ENCODE assay signal across 12 mouse cellular contexts in the genomic region with DNA sequence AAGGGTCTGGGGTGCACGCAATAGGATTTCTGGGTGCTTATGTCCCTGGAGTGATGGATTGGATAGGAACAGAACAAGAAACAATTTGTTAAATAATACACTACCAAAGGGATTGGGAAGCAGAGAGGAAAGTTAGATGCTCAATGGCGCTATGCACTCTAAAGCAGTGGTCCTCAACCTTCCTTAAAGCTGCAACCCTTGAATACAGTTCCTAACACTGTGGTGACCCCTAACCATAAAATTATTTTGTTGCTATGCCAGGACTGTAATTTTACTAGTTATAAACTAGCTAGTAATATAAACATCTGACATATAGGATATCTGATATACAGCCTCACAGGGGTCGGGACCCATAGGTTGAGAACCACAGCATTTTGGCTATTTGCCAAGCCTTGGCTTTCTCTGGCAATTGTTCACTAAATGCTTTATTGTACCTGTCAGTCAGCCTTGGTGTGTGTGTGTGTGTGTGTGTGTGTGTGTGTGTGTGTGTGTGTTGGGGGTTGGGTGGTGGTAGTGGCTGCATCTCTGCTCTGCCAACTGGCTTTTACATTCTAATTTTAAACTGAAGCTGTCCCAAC.
DNase-seq lines count a peak whose midpoint lies in the region; ATAC-seq and TF ChIP-seq lines count a peak whose summit lies in the region.
"Had no signal": no experiment of that assay in that cellular context is flagged by ENCODE, and none has a peak within 500 bp of the region (broad histone marks: within the 10 kb centered on the region; RNA-seq: fewer than 3 reads in every experiment).

No protein-coding gene starts in this region.

- 69% methylated on average over 3 of the region's 3 CpGs for WGBS in heart, embryonic 13.5 days
- 79% methylated on average over 3 of the region's 3 CpGs for WGBS in lung, embryonic 14.5 days
- 78% methylated on average over 3 of the region's 3 CpGs for WGBS in lung, adult 2 months
- 74% methylated on average over 3 of the region's 3 CpGs for WGBS in limb, embryonic 13.5 days

- H3K4me1 ChIP-seq in heart, embryonic 13.5 days: peaks cover 25% of the 10 kb centered on the region
- peaks cover 4% of the 10 kb centered on the region for H3K4me1 ChIP-seq in lung, embryonic 14.5 days (ENCODE audit: insufficient read depth)
- H3K4me1 ChIP-seq in lung, adult 2 months (ENCODE audit: control insufficient read depth, insufficient read depth, low read length): no peaks in the 10 kb centered on the region; the same call in none of the 2 replicates
- peaks cover 11% of the 10 kb centered on the region for H3K4me1 ChIP-seq in limb, embryonic 13.5 days

- no peaks in the 10 kb centered on the region for H3K27me3 ChIP-seq in heart, embryonic 13.5 days (replicated peaks)
- no peaks in the 10 kb centered on the region for H3K27me3 ChIP-seq in lung, embryonic 14.5 days (ENCODE audit: insufficient read depth, low read length)
- no peaks in the 10 kb centered on the region for H3K27me3 ChIP-seq in limb, embryonic 13.5 days

- intact Hi-C loops in heart, postnatal 14 days (cut with DNase I): no loop called here

- TF ChIP-seq POLR2A in lung, adult 2 months (IDR thresholded peaks at IDR 0.05; ENCODE audit: borderline replicate concordance, extremely low read depth, low read depth, low read length): no peak
- no peak for TF ChIP-seq POLR2A in brain, embryonic 14.5 days (IDR thresholded peaks at IDR 0.05; ENCODE audit: borderline replicate concordance, extremely low read depth, insufficient read depth, insufficient read length, poor library complexity, severe bottlenecking)

- H3K9ac ChIP-seq in heart, embryonic 13.5 days: no peak overlapping the region
- H3K9ac ChIP-seq in lung, embryonic 14.5 days: no peak overlapping the region
- no peak overlapping the region for H3K9ac ChIP-seq in limb, embryonic 13.5 days

- H3K36me3 ChIP-seq in heart, embryonic 13.5 days: no peaks in the 10 kb centered on the region
- no peaks in the 10 kb centered on the region for H3K36me3 ChIP-seq in lung, embryonic 14.5 days (ENCODE audit: insufficient read depth)
- no peaks in the 10 kb centered on the region for H3K36me3 ChIP-seq in limb, embryonic 13.5 days

- TF ChIP-seq CTCF in lung, embryonic 14.5 days (IDR thresholded peaks at IDR 0.05; ENCODE audit: low read depth): no peak
- TF ChIP-seq CTCF in lung, adult 2 months (IDR thresholded peaks at IDR 0.05; ENCODE audit: insufficient read depth, low read length): no peak
- TF ChIP-seq CTCF in brain, embryonic 14.5 days (IDR thresholded peaks at IDR 0.05; ENCODE audit: borderline replicate concordance, extremely low read depth, insufficient read depth, insufficient read length): no peak

- H3K4me3 ChIP-seq in heart, embryonic 13.5 days: no peak overlapping the region
- no peak overlapping the region for H3K4me3 ChIP-seq in lung, embryonic 14.5 days (ENCODE audit: low read depth, low read length)
- no peak overlapping the region for H3K4me3 ChIP-seq in lung, adult 2 months (replicated peaks; ENCODE audit: extremely low read depth, low read depth, low read length)
- no peak overlapping the region for H3K4me3 ChIP-seq in limb, embryonic 13.5 days
- H3K4me3 ChIP-seq: erythroblast, embryonic 14.5 days had no signal

- H3K9me3 ChIP-seq in heart, embryonic 13.5 days: no peaks in the 10 kb centered on the region
- H3K9me3 ChIP-seq in lung, embryonic 14.5 days (ENCODE audit: low read depth, low read length): no peaks in the 10 kb centered on the region
- no peaks in the 10 kb centered on the region for H3K9me3 ChIP-seq in limb, embryonic 13.5 days

- peak overlapping the region; percentile 40 for H3K4me2 ChIP-seq in heart, embryonic 13.5 days
- no peak overlapping the region for H3K4me2 ChIP-seq in lung, embryonic 14.5 days
- H3K4me2 ChIP-seq in limb, embryonic 13.5 days (replicated peaks): no peak overlapping the region

- H3K27ac ChIP-seq in heart, embryonic 13.5 days (replicated peaks): peak overlapping the region; percentile 28; the same call in 1 of the 2 replicates
- no peak overlapping the region for H3K27ac ChIP-seq in lung, embryonic 14.5 days (ENCODE audit: low read depth)
- 0 out of 2 replicates have a peak overlapping the region, but pooled peaks have one; percentile 39 for H3K27ac ChIP-seq in limb, embryonic 13.5 days

- DNase-seq in heart, postnatal 14 days: no peak
- peak; percentile 30 for DNase-seq in lung, embryonic 14.5 days
- no peak for DNase-seq in lung, adult 2 months
- DNase-seq in brain, embryonic 14.5 days (ENCODE audit: low read depth): peak; percentile 47
- DNase-seq in cerebellum, adult 8-10 months: no peak
- DNase-seq in MN1 (ENCODE audit: low spot score): no peak
- DNase-seq: B cell, adult 2 months; layer of hippocampus, postnatal 36 days; thymus, postnatal 25 days had no signal

- ATAC-seq in heart, embryonic 13.5 days (ENCODE audit: extremely low read depth, insufficient number of reproducible peaks, low FRiP score, low TSS enrichment): no peak; the same call in 1 of the 2 replicates
- peak; percentile 48 for ATAC-seq in lung, embryonic 14.5 days (ENCODE audit: insufficient read depth)
- ATAC-seq in limb, embryonic 13.5 days (ENCODE audit: low FRiP score, low read depth): peak; percentile 37

Comparison
In these comparisons a context has a peak if more than half of its experiments do, and no peak if none do; other contexts are left out.
1. DNase-seq: peak in lung, embryonic 14.5 days (single experiment) and brain, embryonic 14.5 days (single experiment); none in heart, postnatal 14 days (0 of 2), lung, adult 2 months (single experiment), cerebellum, adult 8-10 months (single experiment) and MN1 (single experiment).